Mouse (Mus musculus) ES-E14 (cell line): ENCODE measurements around the gene Ppp3r1. TPM values are rescaled to one million over a fixed set of nuclear protein-coding genes. Genes with fewer than 3 reads are reported as not detected.

Experiments
- DNase-seq: peaks from one replicate; pipeline ENCODE4 v3.0.0-alpha.2; 2013; ENCODE audit warnings: low read depth, low spot score
- H3K27ac ChIP-seq: 2 replicates; pipeline ENCODE4 v1.5.1; 2012; ENCODE audit warnings: low read depth, mild to moderate bottlenecking, low read length, moderate library complexity, mixed read lengths; ENCODE audit not compliant: poor library complexity, insufficient read depth, severe bottlenecking
- H3K36me3 ChIP-seq: 2 replicates; pipeline ENCODE4 v1.6.1; 2012; ENCODE audit warnings: mild to moderate bottlenecking, low read length, moderate library complexity, mixed read lengths; ENCODE audit not compliant: control insufficient read depth, poor library complexity, insufficient read depth, severe bottlenecking
- H3K4me1 ChIP-seq, 2 experiments: fragments of 150-350 bp in 1 of 2; sonication (generic) in 1 of 2; 2 replicates each; pipeline ENCODE4 v1.6.1; 2012; ENCODE audit warnings: low read length in 2 of 2, mild to moderate bottlenecking in 1 of 2, mixed read lengths in 1 of 2; ENCODE audit not compliant: control insufficient read depth in 2 of 2, insufficient read depth in 2 of 2, poor library complexity in 1 of 2
- H3K4me3 ChIP-seq, 2 experiments: fragments of 150-350 bp in 1 of 2; sonication (generic) in 1 of 2; 2 replicates each; pipeline ENCODE4 v1.5.1; 2012; ENCODE audit warnings: low read length in 2 of 2, low read depth in 1 of 2, mild to moderate bottlenecking in 1 of 2, mixed read lengths in 1 of 2; ENCODE audit not compliant: insufficient read depth in 1 of 2, poor library complexity in 1 of 2, severe bottlenecking in 1 of 2
- H3K9ac ChIP-seq: 2 replicates; pipeline ENCODE4 v1.6.1; 2012; ENCODE audit warnings: low read depth, mild to moderate bottlenecking, low read length, mixed read lengths; ENCODE audit not compliant: poor library complexity, insufficient read depth, severe bottlenecking
- H3K9me3 ChIP-seq: fragments of 150-350 bp; sonication (generic); 2 replicates; pipeline ENCODE4 v1.6.1; 2012; ENCODE audit warnings: low read depth, mild to moderate bottlenecking, low read length; ENCODE audit not compliant: control insufficient read depth, insufficient read depth
- CHD2 ChIP-seq: IDR thresholded peaks from 2 replicates; pipeline ENCODE4 v1.6.1; 2014; ENCODE audit warnings: mild to moderate bottlenecking, low read depth, low read length, inconsistent platforms
- HCFC1 ChIP-seq: IDR thresholded peaks from 2 replicates; pipeline ENCODE4 v1.6.1; 2012; ENCODE audit warnings: low read length, inconsistent platforms, borderline replicate concordance; ENCODE audit not compliant: insufficient read depth
- MAFK ChIP-seq: IDR thresholded peaks from 2 replicates; pipeline ENCODE4 v1.6.1; 2014; ENCODE audit warnings: mild to moderate bottlenecking, low read depth, low read length, inconsistent platforms; ENCODE audit not compliant: insufficient read depth
- ZC3H11A ChIP-seq: IDR thresholded peaks from 2 replicates; pipeline ENCODE4 v1.6.1; 2012; ENCODE audit warnings: low read depth, mild to moderate bottlenecking, inconsistent platforms, low read length, borderline replicate concordance
- ZNF384 ChIP-seq: IDR thresholded peaks from 2 replicates; pipeline ENCODE4 v1.6.1; 2012; ENCODE audit warnings: low read depth, low read length, inconsistent platforms
- in situ Hi-C, 2 experiments: fragments of 600-800 bp; cut with MboI; formaldehyde crosslinking; loops; one replicate each; pipeline ENCODE4 v1.15.1; 2025; ENCODE audit warnings: low sequenced_read_pairs in 2 of 2, inconsistent platforms in 1 of 2; ENCODE audit not compliant: unreplicated experiment in 2 of 2
- total RNA-seq: library from RNA; depleted of rRNA; stranded (reverse); fragments of 300-350 nt; gene quantifications from 2 replicates; pipeline ENCODE4 v1.2.3, GENCODE M21; 2012

Ppp3r1 gene
- total RNA-seq, 1 experiment = 32.9 TPM

- Histone ChIP-seq H3K4me1 (peaks cover 8 to 11% of the 10 kb centered on the region in 2 experiments), H3K4me3 (no peak overlapping the region), H3K27ac (no peak overlapping the region), H3K9ac (no peak overlapping the region), H3K36me3 (peaks cover 1% of the 10 kb centered on the region; the same call in 1 of the 2 replicates), H3K9me3 (no peaks in the 10 kb centered on the region)
- no peak for DNase-seq
- in situ Hi-C loops = no loop called here
- no peak for TF ChIP-seq HCFC1
- no peak for TF ChIP-seq ZNF384
- no peak for TF ChIP-seq CHD2
- TF ChIP-seq MAFK = no peak
- TF ChIP-seq ZC3H11A = no peak
These were observed 7.6 kb downstream of the Ppp3r1 start for GRCm38 (mm10) chr11:17166627-17167026.

GRCm38 (mm10) chr11:17169262-17169661, 10.2 kb downstream of the Ppp3r1 start:
- Histone ChIP-seq H3K4me1 (peaks cover 7 to 8% of the 10 kb centered on the region in 2 experiments; a peak in 3 of 4 replicates), H3K9ac (no peak overlapping the region), H3K36me3 (peaks cover 1% of the 10 kb centered on the region; the same call in 1 of the 2 replicates), H3K4me3 (no peak overlapping the region), H3K27ac (no peak overlapping the region), H3K9me3 (no peaks in the 10 kb centered on the region)
- TF ChIP-seq MAFK = no peak
- TF ChIP-seq HCFC1 = no peak
- TF ChIP-seq ZNF384 = no peak
- TF ChIP-seq CHD2 = no peak
- TF ChIP-seq ZC3H11A = no peak
- in situ Hi-C loops = no loop called here
- DNase-seq = no peak

- no peak for DNase-seq
- Histone ChIP-seq H3K27ac (no peak overlapping the region), H3K36me3 (no peaks in the 10 kb centered on the region), H3K4me3 (no peak overlapping the region), H3K4me1 (peaks cover 3 to 4% of the 10 kb centered on the region in 2 experiments; a peak in 2 of 4 replicates), H3K9ac (no peak overlapping the region), H3K9me3 (no peaks in the 10 kb centered on the region)
- TF ChIP-seq HCFC1 (no peak), ZC3H11A (no peak), MAFK (no peak), ZNF384 (no peak), CHD2 (no peak)
- in situ Hi-C loops = no loop called here
These were observed 12.1 kb downstream of the Ppp3r1 start for GRCm38 (mm10) chr11:17170938-17171729.

- TF ChIP-seq ZNF384 (no peak), CHD2 (no peak), MAFK (no peak)
- Histone ChIP-seq H3K27ac (no peak overlapping the region), H3K9ac (no peak overlapping the region), H3K36me3 (no peaks in the 10 kb centered on the region), H3K9me3 (no peaks in the 10 kb centered on the region), H3K4me1 (peaks cover 3 to 4% of the 10 kb centered on the region in 2 experiments; a peak in 2 of 4 replicates), H3K4me3 (no peak overlapping the region)
- in situ Hi-C loops = no loop called here
- DNase-seq = no peak
These were observed 13.2 kb downstream of the Ppp3r1 start for GRCm38 (mm10) chr11:17172300-17172699.

GRCm38 (mm10) chr11:17176638-17177037, 17.6 kb downstream of the Ppp3r1 start:
- TF ChIP-seq ZC3H11A = no peak
- TF ChIP-seq CHD2 = no peak
- no peak for TF ChIP-seq MAFK
- TF ChIP-seq ZNF384 = no peak
- TF ChIP-seq HCFC1 = no peak
- no peak overlapping the region for H3K4me3 ChIP-seq
- peaks cover 0 to 2% of the 10 kb centered on the region in 2 experiments; a peak in 2 of 4 replicates for H3K4me1 ChIP-seq
- H3K36me3 ChIP-seq = no peaks in the 10 kb centered on the region
- DNase-seq = no peak
- no peaks in the 10 kb centered on the region for H3K9me3 ChIP-seq
- in situ Hi-C loops = no loop called here
- H3K27ac ChIP-seq = no peak overlapping the region
- H3K9ac ChIP-seq = no peak overlapping the region
